Mouse (Mus musculus) lung, adult 18-20 months (tissue): ENCODE measurements around the gene Chst10.

Experiments used
- DNase-seq, 2 experiments: peaks; one replicate each; pipeline ENCODE4 v3.0.0; 2022; ENCODE audit warnings: mixed read lengths in 2 of 2

Chst10 gene

GRCm38 (mm10) chr1:38897431-38898248 lies at the start of gene Chst10:
TSS of gene Chst10 (minus strand) at chr1:38898161.
- peak; percentile 38 to 46 for DNase-seq

- DNase-seq, result no peak
Measured at GRCm38 (mm10) chr1:38939608-38940007, 41.6 kb upstream of the Chst10 start.

- DNase-seq, result no peak
Measured at GRCm38 (mm10) chr1:38938849-38939248, 40.9 kb upstream of the Chst10 start, which contains the start of gene Nms. TSS of gene Nms (plus strand) at chr1:38939149.

- DNase-seq, result peak in 1 of 2 experiments; percentile 7
Measured at GRCm38 (mm10) chr1:38936780-38937179, 38.8 kb upstream of the Chst10 start.

GRCm38 (mm10) chr1:38934668-38935067 lies 36.7 kb upstream of the Chst10 start:
- peak in 1 of 2 experiments; percentile 7 for DNase-seq

GRCm38 (mm10) chr1:38930767-38931166 lies 32.8 kb upstream of the Chst10 start:
- DNase-seq, result no peak

GRCm38 (mm10) chr1:38929468-38929867 lies 31.5 kb upstream of the Chst10 start:
- no peak for DNase-seq

- no peak for DNase-seq
Measured at GRCm38 (mm10) chr1:38928996-38929395, 31.0 kb upstream of the Chst10 start.

GRCm38 (mm10) chr1:38903985-38904384 lies 6.0 kb upstream of the Chst10 start:
- DNase-seq, result no peak

GRCm38 (mm10) chr1:38902571-38902970 lies 4.6 kb upstream of the Chst10 start:
- DNase-seq, result no peak

- DNase-seq, result no peak
Measured at GRCm38 (mm10) chr1:38893081-38893480, 4.9 kb downstream of the Chst10 start.

- no peak for DNase-seq
Measured at GRCm38 (mm10) chr1:38891444-38891843, 6.5 kb downstream of the Chst10 start.

- DNase-seq, result no peak
Measured at GRCm38 (mm10) chr1:38888803-38889202, 9.2 kb downstream of the Chst10 start.

GRCm38 (mm10) chr1:38887011-38887410 lies 10.9 kb downstream of the Chst10 start:
- DNase-seq, result no peak

- DNase-seq, result no peak
Measured at GRCm38 (mm10) chr1:38886602-38887001, 11.4 kb downstream of the Chst10 start.

- DNase-seq, result no peak
Measured at GRCm38 (mm10) chr1:38885956-38886355, 12.0 kb downstream of the Chst10 start.

GRCm38 (mm10) chr1:38883766-38884165 lies 14.2 kb downstream of the Chst10 start:
- no peak for DNase-seq

GRCm38 (mm10) chr1:38882746-38883145 lies 15.2 kb downstream of the Chst10 start:
- DNase-seq, result no peak

GRCm38 (mm10) chr1:38881366-38881765 lies 16.6 kb downstream of the Chst10 start:
- no peak for DNase-seq

GRCm38 (mm10) chr1:38876671-38877382 lies 21.1 kb downstream of the Chst10 start:
- DNase-seq, result no peak

GRCm38 (mm10) chr1:38873911-38874310 lies 24.1 kb downstream of the Chst10 start:
- DNase-seq, result no peak

- no peak for DNase-seq
Measured at GRCm38 (mm10) chr1:38871834-38872233, 26.1 kb downstream of the Chst10 start.

GRCm38 (mm10) chr1:38869398-38870195 lies 28.4 kb downstream of the Chst10 start:
- no peak for DNase-seq
